Mouse (Mus musculus): ENCODE data around the gene Ptges2.

DNA sequence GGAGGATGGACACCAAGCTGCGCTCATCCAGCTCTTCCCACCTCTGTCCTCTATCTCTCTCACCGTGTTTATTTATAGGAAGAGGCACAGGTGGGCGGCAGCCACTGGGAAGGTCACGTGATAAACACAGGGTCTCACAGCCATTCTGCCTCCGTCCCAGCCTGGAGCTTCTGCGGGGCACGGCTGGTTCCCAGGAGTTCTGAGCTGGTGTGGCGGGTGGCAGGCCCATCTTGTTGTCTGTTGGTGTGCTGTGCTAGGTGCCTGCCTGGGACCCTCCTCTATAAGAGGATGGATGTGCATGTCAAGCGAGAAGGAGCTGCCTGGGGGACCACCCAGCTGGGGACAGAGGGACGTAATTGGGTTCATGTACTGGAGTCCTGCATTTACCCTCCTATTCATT lies 37.3 kb upstream of the Ptges2 start:
- TF ChIP-seq CTCF (IDR thresholded peaks at IDR 0.05; ENCODE audit: low read depth) (no peak), EP300 (optimal IDR thresholded peaks at IDR 0.05) (no peak)
